Mouse (Mus musculus) neural tube, embryonic 12.5 days (tissue): ENCODE measurements at regions not wholly inside any gene's neighbourhood (a gene's known extent, or its start where the extent isn't known, plus 50 kb on each side); places are given as distances from the start of the nearest gene placed in this dataset.

Experiments
- ATAC-seq: fragments of 200-750 bp; cut with Nextera tagmentation; 2 replicates; pipeline ENCODE4 v1.8.0; 2017; ENCODE audit warnings: low read depth, mild to moderate bottlenecking, moderate TSS enrichment, moderate library complexity; ENCODE audit not compliant: low FRiP score
- H3K27ac ChIP-seq: fragments of 300-500 bp; sonication (generic); 2 replicates; pipeline ENCODE4 v1.5.1; 2016
- H3K27me3 ChIP-seq: fragments of 300-500 bp; sonication (generic); replicated peaks from 2 replicates; pipeline ENCODE4 v1.6.1; 2016; ENCODE audit warnings: mild to moderate bottlenecking
- H3K36me3 ChIP-seq: fragments of 300-500 bp; sonication (generic); 2 replicates; pipeline ENCODE4 v1.6.1; 2016; ENCODE audit warnings: mild to moderate bottlenecking
- H3K4me1 ChIP-seq: fragments of 300-500 bp; sonication (generic); 2 replicates; pipeline ENCODE4 v1.6.1; 2016
- H3K4me2 ChIP-seq: fragments of 300-500 bp; sonication (generic); replicated peaks from 2 replicates; pipeline ENCODE4 v1.6.1; 2016; ENCODE audit warnings: mild to moderate bottlenecking
- H3K4me3 ChIP-seq: fragments of 300-500 bp; sonication (generic); 2 replicates; pipeline ENCODE4 v1.5.1; 2016
- H3K9ac ChIP-seq: fragments of 300-500 bp; sonication (generic); 2 replicates; pipeline ENCODE4 v1.6.1; 2016; ENCODE audit warnings: mild to moderate bottlenecking
- H3K9me3 ChIP-seq: fragments of 300-500 bp; sonication (generic); 2 replicates; pipeline ENCODE4 v1.6.1; 2016; ENCODE audit warnings: mild to moderate bottlenecking
- WGBS: fragments of 180-500 bp; shearing (Covaris S2); methylation state at CpG from one replicate; pipeline ENCODE4 v1.1.7; 2016; 5-methylcytosine and 5-hydroxymethylcytosine counted together

DNA sequence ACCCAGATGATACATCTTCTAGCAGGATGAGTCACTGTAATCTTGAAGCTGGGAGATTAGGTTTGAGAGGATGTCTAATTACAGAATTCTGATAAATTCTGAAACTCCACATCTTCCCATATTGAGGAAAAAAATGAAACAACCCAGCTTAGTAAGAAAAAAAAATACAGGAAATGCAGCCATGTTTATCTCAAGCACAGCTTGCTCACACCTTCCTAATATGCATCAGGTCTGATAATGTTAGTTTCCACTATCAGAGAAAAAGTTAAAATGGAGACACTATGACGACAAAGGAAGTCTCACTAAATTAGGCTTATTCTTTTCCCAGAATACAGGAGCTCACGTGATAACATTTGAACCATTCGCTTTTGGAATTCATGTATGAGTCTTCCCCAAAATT lies 111.4 kb upstream of the Thumpd2 start:
- Histone ChIP-seq H3K9ac (no peak overlapping the region), H3K27ac (no peak overlapping the region), H3K36me3 (no peaks in the 10 kb centered on the region), H3K27me3 (no peaks in the 10 kb centered on the region), H3K4me2 (no peak overlapping the region), H3K9me3 (no peaks in the 10 kb centered on the region), H3K4me3 (no peak overlapping the region), H3K4me1 (no peaks in the 10 kb centered on the region)
- WGBS: 91% methylated on average over 3 of the region's 3 CpGs
- ATAC-seq: no peak

DNA sequence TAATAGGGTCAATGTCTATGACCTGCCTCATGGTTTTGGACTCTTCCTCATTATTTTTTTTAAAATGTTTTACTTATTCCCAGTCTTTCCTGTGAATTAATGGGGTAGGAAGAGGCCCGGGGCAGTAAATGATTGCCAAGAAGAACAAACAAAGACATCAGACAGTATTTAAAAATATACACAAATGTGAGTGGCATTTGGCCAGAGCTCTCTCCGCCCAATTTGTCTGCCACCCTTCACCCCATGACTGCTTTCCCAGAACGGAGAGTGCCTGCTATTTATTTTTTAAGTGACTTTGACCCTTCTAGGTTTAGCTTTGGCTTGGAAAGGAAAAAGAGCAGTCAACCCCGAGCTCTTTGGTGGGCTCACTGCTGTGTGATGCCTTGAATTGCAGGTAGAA lies 111.0 kb upstream of the Thumpd2 start:
- Histone ChIP-seq H3K4me1 (no peaks in the 10 kb centered on the region), H3K27ac (no peak overlapping the region), H3K4me2 (no peak overlapping the region), H3K4me3 (no peak overlapping the region), H3K27me3 (no peaks in the 10 kb centered on the region), H3K9me3 (no peaks in the 10 kb centered on the region), H3K36me3 (no peaks in the 10 kb centered on the region), H3K9ac (no peak overlapping the region)
- 77% methylated on average over 4 of the region's 4 CpGs for WGBS
- ATAC-seq: no peak

DNA sequence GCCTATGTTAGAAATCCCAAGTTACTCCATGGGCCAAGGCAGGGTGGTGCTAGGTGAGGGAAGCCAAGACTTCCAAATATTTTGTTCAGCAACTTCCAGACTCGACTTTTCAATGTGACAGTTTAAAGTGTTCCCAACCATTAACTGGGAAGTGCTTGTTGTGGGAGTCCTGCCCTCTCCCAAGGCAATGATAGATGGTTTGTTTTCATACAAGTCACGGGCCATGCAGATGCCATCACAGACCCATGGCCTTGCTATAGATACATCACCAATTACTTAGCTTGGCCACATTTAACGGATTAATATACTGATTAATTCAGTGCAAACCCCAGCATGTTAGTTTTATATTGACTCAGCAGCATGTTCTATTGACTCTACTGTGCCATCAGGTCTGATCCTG lies 108.1 kb upstream of the Thumpd2 start:
- no peaks in the 10 kb centered on the region for H3K36me3 ChIP-seq
- no peak overlapping the region for H3K27ac ChIP-seq
- no peak overlapping the region for H3K4me3 ChIP-seq
- 77% methylated on average over 3 of the region's 3 CpGs for WGBS
- H3K27me3 ChIP-seq: no peaks in the 10 kb centered on the region
- H3K9ac ChIP-seq: no peak overlapping the region
- no peaks in the 10 kb centered on the region for H3K9me3 ChIP-seq
- H3K4me1 ChIP-seq: no peaks in the 10 kb centered on the region
- ATAC-seq: no peak
- no peak overlapping the region for H3K4me2 ChIP-seq

DNA sequence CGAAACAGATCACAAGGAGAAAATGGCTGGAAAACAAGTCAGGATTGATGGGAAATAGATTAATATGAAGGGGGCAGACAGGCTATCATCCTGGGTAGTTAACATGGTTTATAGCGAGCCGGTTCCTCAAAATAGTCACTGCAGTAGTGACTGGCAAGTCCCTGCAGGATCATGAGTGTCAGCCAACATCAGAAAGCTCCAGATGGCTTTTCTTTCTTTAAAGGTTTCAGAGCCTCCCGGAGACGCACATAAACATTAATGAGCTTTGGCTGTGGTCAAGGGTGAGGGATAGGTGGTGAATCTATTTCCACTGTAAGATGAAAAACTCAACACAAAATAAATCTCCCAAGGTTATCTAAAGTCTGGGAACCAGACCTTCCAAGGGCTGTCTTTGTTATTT lies 104.2 kb upstream of the Thumpd2 start:
- no peak overlapping the region for H3K4me3 ChIP-seq
- H3K9ac ChIP-seq: no peak overlapping the region
- no peak overlapping the region for H3K4me2 ChIP-seq
- H3K27me3 ChIP-seq: no peaks in the 10 kb centered on the region
- H3K4me1 ChIP-seq: no peaks in the 10 kb centered on the region
- H3K36me3 ChIP-seq: no peaks in the 10 kb centered on the region
- ATAC-seq: no peak
- 71% methylated on average over 5 of the region's 5 CpGs for WGBS
- no peak overlapping the region for H3K27ac ChIP-seq
- H3K9me3 ChIP-seq: no peaks in the 10 kb centered on the region

DNA sequence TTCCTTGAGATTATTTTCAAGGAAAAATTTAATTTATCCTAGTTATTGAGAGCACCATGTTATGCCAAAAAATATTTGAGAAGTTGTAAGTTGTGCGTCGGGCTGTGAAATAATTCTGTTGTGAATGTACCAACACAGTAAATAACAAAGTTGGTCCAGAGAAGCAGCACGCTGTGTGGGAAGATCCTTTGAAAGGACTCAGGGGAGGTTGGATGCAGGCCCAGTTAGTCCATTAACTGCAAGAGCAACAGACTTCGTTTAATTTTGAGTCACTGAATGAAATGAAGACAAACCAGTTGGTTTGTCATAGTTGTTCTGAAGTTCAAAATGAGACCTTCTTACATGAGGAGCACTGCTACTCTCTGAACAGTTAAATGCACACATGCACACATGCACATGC lies 85.8 kb upstream of the Thumpd2 start:
- no peaks in the 10 kb centered on the region for H3K9me3 ChIP-seq
- H3K9ac ChIP-seq: no peak overlapping the region
- H3K4me2 ChIP-seq: no peak overlapping the region
- no peaks in the 10 kb centered on the region for H3K36me3 ChIP-seq
- no peak for ATAC-seq
- 88% methylated on average over 4 of the region's 4 CpGs for WGBS
- no peak overlapping the region for H3K4me3 ChIP-seq
- no peak overlapping the region for H3K27ac ChIP-seq
- H3K27me3 ChIP-seq: no peaks in the 10 kb centered on the region
- no peaks in the 10 kb centered on the region for H3K4me1 ChIP-seq

DNA sequence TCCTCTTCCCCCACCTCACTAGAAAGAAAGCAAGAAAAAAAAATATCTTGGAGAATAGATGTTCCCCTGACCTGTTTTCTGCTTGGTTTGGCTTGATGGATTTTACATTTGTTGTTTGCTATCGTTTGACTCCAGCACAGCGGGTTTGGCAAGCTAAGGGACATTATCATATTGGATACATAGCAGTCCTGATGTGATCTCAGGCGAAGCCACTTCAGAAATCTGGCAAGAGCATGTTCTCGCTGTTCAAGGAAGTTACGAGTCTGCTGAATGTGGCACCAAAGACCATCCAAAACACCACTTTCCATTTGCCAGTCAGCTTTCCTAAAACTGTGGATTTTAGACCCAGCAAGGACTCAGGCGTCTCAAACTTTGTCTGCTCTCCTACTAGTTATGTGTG lies 69.8 kb upstream of the Thumpd2 start:
- no peak overlapping the region for H3K27ac ChIP-seq
- WGBS: 85% methylated on average over 6 of the region's 6 CpGs

DNA sequence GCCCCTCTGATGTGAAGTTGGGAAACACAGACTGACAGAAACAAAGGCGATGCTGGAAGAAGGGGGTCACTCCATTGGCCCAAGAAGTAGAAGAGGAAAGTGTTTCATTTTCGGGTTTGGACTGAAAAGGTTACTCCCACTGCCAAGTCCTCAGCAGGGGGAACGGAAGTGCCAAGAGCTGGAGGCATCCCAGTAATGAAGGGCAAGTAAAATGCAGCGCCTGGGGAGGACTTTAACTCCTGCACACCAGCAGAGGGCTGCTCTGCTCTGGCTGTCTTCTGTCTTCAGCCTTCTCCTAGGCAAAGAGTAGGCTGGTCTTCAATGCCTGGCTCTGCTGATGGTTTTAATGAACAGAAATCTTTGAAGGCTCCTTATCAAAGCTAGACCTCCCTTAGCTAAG lies 68.3 kb upstream of the Thumpd2 start:
- no peak for ATAC-seq
- Histone ChIP-seq H3K4me1 (no peaks in the 10 kb centered on the region), H3K27ac (no peak overlapping the region), H3K27me3 (no peaks in the 10 kb centered on the region), H3K9me3 (no peaks in the 10 kb centered on the region), H3K4me2 (no peak overlapping the region), H3K36me3 (no peaks in the 10 kb centered on the region), H3K4me3 (no peak overlapping the region), H3K9ac (no peak overlapping the region)
- whole genome bisulfite sequencing: 68% methylated on average over 4 of the region's 4 CpGs

More for the DNA sequence above, 69.8 kb upstream of the Thumpd2 start:
- Histone ChIP-seq H3K9ac (no peak overlapping the region), H3K4me2 (no peak overlapping the region), H3K36me3 (no peaks in the 10 kb centered on the region), H3K9me3 (no peaks in the 10 kb centered on the region), H3K4me1 (no peaks in the 10 kb centered on the region), H3K27me3 (no peaks in the 10 kb centered on the region), H3K4me3 (no peak overlapping the region)
- ATAC-seq: no peak
